Mouse (Mus musculus) gastrocnemius, postnatal 4 days (tissue): ENCODE results near the gene Rin2. TPM values are rescaled to one million over a fixed set of nuclear protein-coding genes. Genes with fewer than 3 reads are reported as not detected.
A peak's percentile ranks its signal among the peaks of the same experiment; 100 is the strongest.

Experiments used
- DNase-seq, 2 experiments: peaks; one replicate each; pipeline ENCODE4 v3.0.0; 2021 to 2022; ENCODE audit warnings: low spot score in 2 of 2, mixed read lengths in 2 of 2
- total RNA-seq, 2 experiments: library from RNA; stranded (reverse); gene quantifications; 2 replicates each; pipeline ENCODE4 v1.2.3; 2021

Rin2 gene
- total RNA-seq, 2 experiments from 2014 or later, result 25.4 to 25.5 TPM

DNA sequence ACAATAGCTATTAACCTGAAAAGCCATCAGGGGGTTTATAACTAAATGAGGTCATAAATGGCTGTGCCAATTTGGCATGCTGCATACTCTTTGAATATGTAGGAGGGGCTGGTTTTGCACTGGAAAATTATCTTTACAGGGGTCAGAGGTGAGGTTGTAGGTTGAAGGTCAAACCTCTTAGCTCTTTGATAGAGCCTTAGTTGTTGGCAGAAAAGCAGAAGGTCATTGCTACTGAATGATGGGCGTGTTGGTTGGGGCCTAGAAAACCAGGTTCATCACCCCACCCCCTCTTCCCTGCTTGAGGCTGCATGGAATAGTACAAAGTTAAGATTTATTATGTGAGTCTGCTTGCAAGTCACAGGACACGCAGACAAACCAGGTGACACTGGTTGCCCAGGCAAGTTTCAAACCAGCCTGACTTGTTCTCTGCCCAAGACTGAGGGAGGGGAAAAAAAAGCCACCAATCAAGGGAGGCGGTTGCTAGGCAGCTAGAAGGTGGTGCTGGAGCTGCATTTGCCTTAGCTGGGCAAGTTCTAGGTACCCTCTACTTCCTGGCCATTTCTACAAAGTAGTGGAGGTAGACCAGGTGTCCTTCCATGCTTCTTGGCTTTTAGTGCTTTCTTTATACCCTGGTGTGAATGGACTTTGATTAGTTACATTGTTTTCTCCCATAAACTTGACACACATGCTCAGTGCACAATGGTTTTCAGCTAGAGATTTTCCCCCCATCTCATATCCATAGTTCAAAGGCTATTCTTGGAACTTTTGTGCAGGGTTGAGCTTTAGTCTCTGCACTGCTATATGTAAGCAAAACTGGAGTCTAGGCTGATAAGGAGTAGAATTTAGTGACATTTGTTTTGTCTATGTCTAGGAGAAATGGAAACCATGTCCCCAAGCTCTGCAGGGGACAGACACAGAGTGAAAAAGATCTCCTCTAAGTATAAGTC, 148.0 kb downstream of the Rin2 start:
- no peak for DNase-seq

GRCm38 (mm10) chr2:145824749-145825148, 149.7 kb downstream of the Rin2 start:
- DNase-seq, result no peak

DNA sequence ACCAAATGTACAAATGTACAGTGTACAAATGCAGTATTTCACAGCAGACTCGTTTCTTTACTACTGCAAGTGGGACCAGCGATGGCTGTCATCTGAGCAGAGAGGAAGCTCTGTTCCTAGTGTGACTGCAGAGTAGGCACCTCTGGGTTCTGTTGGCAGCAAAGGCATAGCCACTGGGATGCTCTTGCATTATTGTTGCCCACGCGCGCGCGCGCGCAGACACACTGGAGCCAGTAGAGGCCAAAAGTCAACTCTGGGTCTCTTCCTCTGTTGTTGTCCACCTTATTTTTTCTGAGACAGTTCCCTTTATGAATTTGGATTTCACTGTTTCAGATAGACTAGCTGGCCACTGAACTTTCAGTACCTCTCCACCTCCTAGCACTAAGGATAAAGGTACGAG, 150.2 kb downstream of the Rin2 start:
- DNase-seq, result no peak

- DNase-seq, result no peak
Measured at GRCm38 (mm10) chr2:145827930-145828329, 152.9 kb downstream of the Rin2 start.

DNA sequence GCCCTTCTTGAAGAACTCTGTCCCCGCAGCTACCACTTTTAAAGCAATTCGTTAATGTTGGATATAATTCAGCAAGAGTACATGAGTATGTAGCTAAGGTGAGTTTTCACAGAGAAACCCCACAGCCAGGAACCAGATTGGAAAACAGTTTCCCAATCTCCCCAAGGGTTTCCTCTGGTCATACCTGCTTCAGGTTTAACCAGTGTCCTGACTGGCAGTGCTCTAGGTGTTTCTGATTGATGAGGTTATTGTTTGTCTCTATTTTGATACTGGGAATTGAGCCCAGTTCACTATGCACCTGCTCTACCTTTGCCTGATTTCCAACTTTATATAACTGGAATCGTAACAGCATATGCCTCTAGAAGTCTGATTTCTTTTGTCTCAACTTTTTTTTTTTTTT, 153.6 kb downstream of the Rin2 start:
- DNase-seq, result no peak

- no peak for DNase-seq
Measured at GRCm38 (mm10) chr2:145829231-145829630, 154.2 kb downstream of the Rin2 start.

DNA sequence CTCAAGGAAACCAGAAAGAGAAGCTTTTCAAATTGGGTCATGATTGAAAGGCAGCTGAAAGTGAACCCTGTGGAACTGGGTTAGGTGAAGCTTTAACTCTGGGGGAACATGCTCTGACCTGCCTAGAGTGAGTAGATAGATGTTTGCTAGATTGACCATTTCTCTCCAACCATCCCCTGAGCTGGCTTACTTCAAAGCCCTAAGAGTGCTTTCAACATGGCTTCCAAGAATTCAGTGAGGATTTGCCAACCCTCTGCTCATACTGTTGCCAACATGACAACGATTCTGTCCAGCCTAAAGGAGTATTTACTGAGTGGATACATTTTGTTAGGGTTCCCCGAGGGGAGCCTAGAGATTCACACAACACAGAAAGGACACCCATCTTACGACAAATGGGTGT, 155.4 kb downstream of the Rin2 start:
- no peak for DNase-seq

- peak in 1 of 2 experiments; percentile 37 for DNase-seq
Measured at GRCm38 (mm10) chr2:145831949-145832835, 157.2 kb downstream of the Rin2 start.

GRCm38 (mm10) chr2:145832836-145833221, 157.8 kb downstream of the Rin2 start:
- no peak for DNase-seq

DNA sequence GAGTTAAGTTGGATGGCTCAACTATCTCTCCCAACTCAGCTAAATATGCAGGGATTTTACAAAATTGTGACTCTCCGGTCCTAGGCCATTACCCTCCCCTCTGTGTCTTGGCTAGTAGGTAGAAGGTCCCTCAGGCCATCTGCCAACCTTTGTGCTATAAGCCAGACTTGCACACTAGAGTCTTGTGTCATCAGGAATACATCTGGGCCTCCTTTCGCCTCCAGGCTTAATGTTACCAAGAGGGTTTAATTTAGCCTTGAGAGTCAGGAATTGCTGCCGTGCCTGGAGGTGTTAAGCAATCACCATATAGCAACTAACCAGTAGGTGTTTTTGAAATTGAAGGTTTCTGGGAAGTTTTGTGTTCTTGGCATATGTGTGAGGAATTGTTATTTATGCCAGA, 158.3 kb downstream of the Rin2 start:
- DNase-seq, result no peak

GRCm38 (mm10) chr2:145835920-145836319, 160.9 kb downstream of the Rin2 start:
- DNase-seq, result no peak

GRCm38 (mm10) chr2:145838675-145839074, 163.7 kb downstream of the Rin2 start:
- DNase-seq, result no peak

- DNase-seq, result no peak
Measured at GRCm38 (mm10) chr2:145839565-145840315, 164.7 kb downstream of the Rin2 start.

GRCm38 (mm10) chr2:145840320-145840719, 165.3 kb downstream of the Rin2 start:
- DNase-seq, result no peak

DNA sequence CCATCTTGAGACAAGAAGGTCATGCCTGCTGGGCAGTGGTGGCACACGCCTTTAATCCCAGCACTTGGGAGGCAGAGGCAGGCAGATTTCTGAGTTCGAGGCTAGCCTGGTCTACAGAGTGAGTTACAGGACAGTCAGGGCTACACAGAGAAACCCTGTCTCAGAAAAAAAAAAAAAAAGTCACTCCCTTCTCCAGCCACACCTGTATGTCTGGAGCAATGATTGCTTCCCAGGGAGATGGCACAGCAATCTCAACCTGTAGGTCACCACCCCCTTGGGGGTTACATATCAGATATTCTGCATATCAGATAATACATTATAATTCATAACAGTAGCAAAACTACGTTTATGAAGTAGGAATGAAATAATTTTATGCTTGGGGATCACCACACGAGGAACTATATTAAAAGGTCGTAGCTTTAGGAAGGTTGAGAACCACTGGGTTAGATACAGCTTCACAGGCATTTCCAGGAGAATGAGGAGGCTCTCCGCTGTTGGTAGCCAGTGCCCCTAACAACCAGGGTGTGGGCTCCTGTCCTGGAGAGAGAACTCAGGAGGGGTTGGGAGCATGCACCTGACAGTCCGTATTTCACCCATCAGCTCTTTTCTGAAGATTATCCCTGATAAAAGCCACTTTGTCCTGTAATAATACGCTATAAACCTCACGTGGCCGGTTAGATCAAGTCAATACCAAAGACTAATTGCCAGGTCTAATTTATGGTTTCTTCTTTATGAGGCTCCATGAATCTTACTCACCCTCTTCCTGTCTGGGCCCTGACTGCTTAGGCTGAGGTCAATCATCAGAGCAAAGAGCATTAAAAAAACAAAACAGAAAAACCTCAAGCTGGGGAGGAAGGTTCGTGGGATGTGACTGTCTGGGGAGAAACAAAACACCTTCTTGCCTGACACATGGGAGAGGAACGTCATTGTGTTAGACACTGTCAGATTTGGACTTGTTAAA, 166.2 kb downstream of the Rin2 start:
- DNase-seq, result no peak

DNA sequence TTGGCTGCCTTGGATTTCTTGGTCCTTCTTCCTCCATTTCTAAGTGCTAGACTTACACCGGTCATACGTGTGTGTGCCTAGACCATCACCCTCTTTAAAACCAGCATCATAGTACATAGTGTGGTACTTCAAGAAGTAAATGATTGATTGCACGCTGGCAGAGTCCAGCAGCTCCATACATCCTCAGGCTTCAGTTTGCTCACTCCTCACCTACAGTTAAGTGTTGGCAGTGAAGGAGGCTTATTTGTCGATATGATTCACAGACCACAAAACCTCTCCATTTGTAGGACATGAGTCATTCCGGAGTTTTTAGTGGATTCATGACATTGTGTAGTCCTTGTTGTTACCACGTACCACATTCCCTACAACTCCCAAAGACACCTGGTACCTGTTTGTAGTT, 168.3 kb downstream of the Rin2 start:
- no peak for DNase-seq

DNA sequence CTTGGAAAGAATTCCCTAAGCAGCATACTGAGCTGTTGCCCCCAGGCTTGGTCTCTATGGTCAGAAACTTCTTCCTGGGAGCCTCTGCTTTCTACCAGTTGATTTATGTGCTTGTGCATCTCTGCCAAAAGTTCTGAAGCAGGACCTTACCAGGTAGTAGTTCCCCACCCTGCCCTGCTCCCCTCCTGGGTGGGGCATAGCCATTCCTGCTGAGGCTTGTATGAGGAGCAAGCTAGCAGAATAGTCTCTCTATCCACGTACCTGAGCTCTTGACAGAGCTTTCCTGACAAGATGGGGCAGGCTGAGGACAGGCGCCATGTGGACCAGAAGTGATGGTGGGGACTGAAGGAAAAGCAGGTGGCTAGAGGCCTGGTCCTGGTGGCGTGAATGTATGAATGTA, 171.6 kb downstream of the Rin2 start:
- DNase-seq, result no peak

DNA sequence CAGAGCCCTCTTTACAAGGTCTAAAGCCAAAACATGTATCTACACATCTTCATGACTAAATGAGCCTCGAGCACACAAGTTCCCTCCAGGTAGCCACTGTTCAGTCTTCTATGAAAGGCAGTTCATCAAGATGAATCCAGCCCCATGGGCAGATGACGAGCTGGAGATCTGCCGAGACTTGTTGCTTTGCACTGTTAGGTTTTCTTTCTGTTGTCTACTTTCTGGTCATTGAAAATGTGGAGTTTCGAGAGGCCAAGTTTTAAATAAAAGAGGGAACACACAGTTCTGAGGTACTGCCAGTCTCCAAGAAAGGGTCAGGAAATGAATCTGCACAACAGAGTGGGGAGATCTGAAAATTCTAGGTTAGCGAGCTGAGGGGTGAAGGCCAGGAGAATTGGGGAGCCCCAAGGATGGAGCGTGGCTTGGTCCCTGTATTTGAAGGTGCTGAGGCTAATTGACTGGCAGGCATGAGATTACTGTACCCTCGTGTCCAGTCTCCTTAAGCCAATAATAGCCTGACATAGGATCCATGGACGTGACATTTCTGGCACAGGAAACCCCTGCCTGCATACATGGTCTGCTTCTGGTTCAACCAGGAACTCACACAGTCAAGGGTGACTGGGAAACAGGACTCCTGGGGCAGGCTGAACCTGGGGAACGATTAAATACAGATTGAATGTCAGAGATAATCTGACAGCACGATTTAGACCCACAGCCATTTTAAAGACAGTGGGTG, 174.3 kb downstream of the Rin2 start:
- DNase-seq, result no peak

GRCm38 (mm10) chr2:145850779-145851178, 175.8 kb downstream of the Rin2 start:
- DNase-seq, result no peak
